Mouse (Mus musculus) heart, adult 11 months (tissue): ENCODE measurements around the gene Zfp182.

ENCODE experiments used
- DNase-seq: peaks from one replicate; pipeline ENCODE4 v3.0.0; 2022

The Zfp182 gene

GRCm38 (mm10) chrX:21061866-21062543, at the start of gene Zfp182:
TSS of gene Zfp182 (minus strand) at chrX:21062316.
- DNase-seq = peak; percentile 98

GRCm38 (mm10) chrX:21089867-21090239, 27.7 kb upstream of the Zfp182 start:
- DNase-seq = no peak

- peak; percentile 96 for DNase-seq
Measured at GRCm38 (mm10) chrX:21088983-21089866, 27.1 kb upstream of the Zfp182 start, which contains the start of gene Zfp300. TSS of gene Zfp300 (minus strand) at chrX:21089527.

- peak; percentile 87 for DNase-seq
Measured at GRCm38 (mm10) chrX:21088645-21088982, 26.5 kb upstream of the Zfp182 start.

GRCm38 (mm10) chrX:21068106-21068505, 6.0 kb upstream of the Zfp182 start, which contains the start of gene Spaca5:
TSS of gene Spaca5 (plus strand) at chrX:21068406.
- no peak for DNase-seq

GRCm38 (mm10) chrX:21062544-21062890, 401 bp upstream of the Zfp182 start:
- DNase-seq = no peak

- no peak for DNase-seq
Measured at GRCm38 (mm10) chrX:21061460-21061859, 656 bp downstream of the Zfp182 start.

- no peak for DNase-seq
Measured at GRCm38 (mm10) chrX:20980901-20981300, 81.2 kb downstream of the Zfp182 start.
